Mouse (Mus musculus) lung, postnatal 25 days (tissue): ENCODE data around the gene Pip5k1b.
"Not testable (repeated sequence)": the region's sequence is repeated elsewhere in the genome, so short reads cannot be mapped to it uniquely, and the experiment has no call there.

ENCODE experiments used
- DNase-seq: peaks from one replicate; pipeline ENCODE4 v3.0.0; 2022; ENCODE audit warnings: low spot score

The Pip5k1b gene

DNA sequence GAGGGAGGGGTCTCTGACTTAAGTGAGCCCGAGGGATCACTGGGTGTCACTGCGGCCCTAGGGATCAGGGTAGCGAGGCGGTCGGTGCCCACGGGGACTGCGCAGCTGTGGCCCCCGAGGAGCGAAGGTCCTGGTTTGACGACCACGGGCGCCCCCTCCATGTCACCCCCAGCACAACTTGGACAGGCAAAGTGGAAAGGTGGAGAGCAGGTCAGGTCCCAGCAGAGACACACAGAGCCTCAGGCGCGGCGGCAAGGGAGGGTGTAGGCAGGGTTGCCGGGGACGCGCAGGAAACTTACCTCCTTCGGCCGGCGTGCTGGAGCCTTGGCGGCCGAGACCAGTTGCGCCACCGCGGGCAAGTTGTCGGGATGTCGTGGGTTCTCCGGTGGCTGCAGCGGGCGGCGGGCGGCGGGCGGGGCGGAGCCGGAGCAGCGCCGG lies at the start of gene Pip5k1b:
Gene Pip5k1b, minus strand, starts transcription at position 407 of the 438 bp plus-strand sequence.
- peak; percentile 51 for DNase-seq

- no peak for DNase-seq
Measured at GRCm38 (mm10) chr19:24604105-24604504, 48.4 kb upstream of the Pip5k1b start.

- DNase-seq, result no peak
Measured at GRCm38 (mm10) chr19:24603431-24603830, 47.8 kb upstream of the Pip5k1b start.

DNA sequence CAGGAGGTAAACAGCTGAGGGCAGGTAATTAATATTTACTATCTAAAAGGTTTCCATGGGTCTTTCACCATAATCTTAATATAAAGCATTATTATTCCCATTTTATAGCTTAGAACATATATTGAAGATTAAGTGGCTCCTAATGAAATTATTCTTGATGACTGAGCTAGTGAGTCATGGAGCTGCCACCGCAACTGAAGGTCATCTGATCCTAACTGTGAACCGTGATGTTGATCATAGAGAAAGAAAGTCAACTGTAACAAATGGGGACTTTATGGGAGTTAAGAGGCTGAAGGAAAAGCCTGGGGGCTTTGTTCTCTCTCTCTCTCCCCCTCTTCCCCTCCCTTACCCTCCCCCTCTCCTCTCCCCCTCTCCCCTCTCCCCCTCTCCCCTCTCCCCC lies 31.1 kb upstream of the Pip5k1b start:
- DNase-seq, result no peak

GRCm38 (mm10) chr19:24585171-24585570 lies 29.5 kb upstream of the Pip5k1b start:
- DNase-seq, result no peak

- DNase-seq, result no peak
Measured at GRCm38 (mm10) chr19:24583956-24584355, 28.3 kb upstream of the Pip5k1b start.

DNA sequence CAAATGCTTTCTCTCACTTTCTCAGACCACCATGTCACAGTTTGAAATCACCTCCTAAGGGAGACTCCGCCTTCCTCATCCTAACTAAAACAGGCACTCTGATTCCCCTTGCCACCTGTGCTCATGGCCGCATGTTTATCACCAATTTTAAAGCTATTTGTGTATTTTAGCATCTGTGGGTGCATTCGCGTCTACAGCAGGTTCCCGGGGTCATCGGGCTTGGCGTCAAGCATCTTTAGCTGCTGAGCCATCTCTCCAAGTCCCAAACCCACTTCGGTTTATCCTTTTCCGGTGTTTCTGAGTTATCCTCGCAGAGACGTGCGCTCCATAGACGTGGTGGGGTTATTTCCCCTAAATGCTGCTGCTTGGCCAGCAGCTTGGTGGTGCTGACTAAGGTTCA lies 20.5 kb upstream of the Pip5k1b start:
- DNase-seq, result no peak

DNA sequence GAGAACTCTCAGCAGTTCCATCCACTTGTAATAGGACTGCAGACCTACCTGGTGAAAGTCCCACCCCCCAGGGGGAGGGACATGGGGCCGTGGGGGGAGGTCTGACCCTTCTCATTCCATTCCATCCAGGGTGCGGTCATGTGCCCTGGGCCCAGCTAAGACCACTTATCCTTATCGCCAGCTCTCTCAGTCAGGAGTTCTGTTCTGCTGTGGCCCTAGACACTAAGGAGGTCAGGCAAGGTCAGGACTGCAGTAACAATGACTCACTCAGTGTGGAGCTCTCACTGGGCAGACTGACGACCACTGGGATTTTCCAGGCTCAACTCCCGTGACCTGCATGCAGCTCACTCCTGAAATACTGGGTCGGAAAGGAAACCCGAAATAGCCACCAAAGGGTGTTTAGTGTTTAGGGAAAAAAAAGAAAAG lies 16.1 kb upstream of the Pip5k1b start:
- peak; percentile 73 for DNase-seq

GRCm38 (mm10) chr19:24570969-24571368 lies 15.3 kb upstream of the Pip5k1b start:
- no peak for DNase-seq

- no peak for DNase-seq
Measured at GRCm38 (mm10) chr19:24557456-24557855, 1.8 kb upstream of the Pip5k1b start.

- no peak for DNase-seq
Measured at GRCm38 (mm10) chr19:24556585-24556966, 904 bp upstream of the Pip5k1b start.

DNA sequence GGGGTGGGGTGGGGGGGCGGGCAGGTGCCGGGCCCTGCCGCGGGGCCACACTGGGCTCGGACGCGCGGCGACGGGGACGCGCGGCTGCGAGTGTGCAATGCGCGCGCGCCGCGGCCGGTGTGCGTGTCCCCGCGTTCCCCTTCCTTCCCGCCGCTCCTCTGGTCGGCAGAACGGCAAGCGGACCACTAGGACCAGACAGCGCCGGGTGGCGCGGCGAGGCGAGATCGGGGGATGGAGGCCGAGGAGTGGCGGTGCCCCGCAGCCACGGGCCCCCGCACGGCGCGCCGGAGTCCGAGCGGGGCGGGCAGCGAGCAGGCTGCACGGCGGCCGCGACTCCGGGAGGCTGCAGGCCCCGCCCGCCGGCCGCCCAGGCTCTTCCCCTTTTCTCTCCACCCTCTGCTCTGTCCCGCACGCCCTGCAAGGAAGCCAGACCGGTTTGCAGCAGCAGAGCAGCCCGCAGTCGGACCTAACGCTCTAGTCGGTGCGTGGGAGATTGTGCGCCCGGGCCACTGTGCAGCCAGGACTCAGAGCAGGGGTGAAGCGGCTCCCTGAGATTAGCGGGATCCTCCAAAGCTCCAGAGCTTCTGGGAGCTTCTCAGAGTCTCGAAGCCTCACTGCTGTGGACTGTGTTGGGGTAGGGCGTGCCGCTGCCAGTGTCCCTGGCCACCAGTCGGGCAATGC lies 372 bp upstream of the Pip5k1b start:
- peak; percentile 64 for DNase-seq

DNA sequence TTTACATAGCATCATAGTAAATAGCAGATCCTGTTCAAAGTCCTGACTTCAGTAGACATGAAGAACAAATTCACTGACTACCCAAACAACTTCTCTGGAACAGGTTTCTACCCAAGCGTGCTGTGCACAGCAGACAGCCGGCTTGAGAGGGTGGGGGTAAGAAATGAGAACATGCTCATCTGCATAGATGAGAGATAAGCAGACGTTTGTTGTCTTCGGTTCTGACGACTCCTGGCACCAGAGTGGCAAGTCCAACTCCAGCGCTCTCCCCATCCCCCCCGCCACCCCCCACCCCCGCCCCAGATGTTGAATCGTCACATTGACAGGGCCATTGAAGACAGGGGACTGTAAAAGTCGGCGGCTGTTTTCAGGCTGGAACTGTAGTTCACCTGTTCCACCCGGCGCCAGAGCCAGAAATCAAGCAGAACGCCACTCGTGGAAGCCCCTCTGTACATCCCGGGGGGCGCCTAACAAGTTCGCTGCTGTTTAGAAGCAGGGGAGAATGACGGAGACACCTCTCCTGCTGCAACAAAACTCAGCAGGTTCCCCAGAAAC lies 684 bp downstream of the Pip5k1b start:
- no peak for DNase-seq

DNA sequence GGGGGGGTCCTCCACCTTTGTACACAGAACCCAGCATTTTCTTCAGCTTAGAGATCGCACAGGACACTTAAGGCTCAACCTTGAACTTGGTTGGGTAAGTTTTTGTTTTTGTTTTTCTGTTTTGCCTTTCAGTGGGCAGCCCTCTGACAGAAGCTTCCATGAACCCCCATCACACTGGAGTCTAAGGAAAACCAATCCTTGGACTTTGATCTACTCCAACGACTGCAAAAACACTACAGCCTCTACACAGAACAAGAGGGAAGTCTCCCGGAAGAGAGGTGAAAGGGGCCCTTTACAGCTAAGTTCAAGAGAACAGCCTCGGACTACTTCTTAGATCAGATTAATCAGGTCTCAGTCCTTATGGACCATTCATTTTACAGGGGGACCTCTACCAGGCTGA lies 1.2 kb downstream of the Pip5k1b start:
- no peak for DNase-seq

- DNase-seq, result peak; percentile 59
Measured at GRCm38 (mm10) chr19:24553291-24554075, 2.2 kb downstream of the Pip5k1b start.

DNA sequence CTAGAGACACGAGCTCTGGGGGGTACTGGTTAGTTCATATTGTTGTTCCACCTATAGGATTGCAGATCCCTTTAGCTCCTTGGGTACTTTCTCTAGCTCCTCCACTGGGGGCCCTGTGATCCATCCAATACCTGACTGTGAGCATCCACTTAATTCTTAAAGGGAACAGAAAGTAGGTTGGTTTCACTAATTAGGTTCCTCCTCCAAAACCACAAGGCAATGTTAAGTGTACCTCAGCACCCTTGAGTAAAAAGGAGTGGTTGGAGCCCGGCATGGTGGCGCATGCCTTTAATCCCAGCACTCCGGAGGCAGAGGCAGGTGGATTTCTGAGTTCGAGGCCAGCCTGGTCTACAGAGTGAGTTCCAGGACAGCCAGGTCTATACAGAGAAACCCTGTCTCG lies 3.0 kb downstream of the Pip5k1b start:
- not testable (repeated sequence) for DNase-seq

- no peak for DNase-seq
Measured at GRCm38 (mm10) chr19:24551196-24551954, 4.3 kb downstream of the Pip5k1b start.

DNA sequence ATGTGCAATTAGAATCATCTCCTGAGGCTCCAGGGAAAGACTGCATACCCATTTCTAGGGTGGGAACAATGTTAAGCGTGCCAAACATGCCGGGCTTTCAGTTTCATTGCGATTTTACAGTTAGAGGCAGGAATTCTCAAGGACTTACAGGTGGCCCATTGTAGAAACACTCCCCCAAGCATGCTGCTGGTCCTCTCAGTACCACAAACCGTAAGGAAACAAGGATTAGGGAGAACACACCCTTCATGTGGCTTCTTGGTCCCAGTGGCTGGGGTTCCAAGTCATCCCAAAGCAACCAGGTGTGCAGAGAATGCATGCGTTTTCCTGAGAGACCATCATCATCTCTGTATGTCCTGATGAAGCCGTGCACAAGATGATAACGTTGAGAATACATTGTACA lies 4.9 kb downstream of the Pip5k1b start:
- DNase-seq, result no peak

DNA sequence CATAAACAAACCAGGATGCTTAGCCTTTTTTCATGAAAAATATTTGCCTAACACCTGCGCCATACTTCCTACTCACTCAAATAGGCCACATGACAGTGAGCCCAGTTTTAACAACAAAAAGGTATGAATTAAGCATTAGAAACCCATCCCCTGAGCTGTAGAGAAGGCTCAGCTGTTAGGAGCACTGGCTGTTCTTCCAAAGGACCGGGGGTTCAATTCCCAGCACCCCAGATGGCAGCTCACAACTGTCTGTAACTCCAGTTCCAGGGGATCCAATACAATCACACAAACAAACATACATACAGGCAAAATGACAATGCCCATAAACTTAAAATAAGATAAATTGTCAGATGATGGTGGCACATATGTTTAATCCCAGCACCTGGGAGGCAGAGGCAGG lies 5.7 kb downstream of the Pip5k1b start:
- DNase-seq, result no peak

DNA sequence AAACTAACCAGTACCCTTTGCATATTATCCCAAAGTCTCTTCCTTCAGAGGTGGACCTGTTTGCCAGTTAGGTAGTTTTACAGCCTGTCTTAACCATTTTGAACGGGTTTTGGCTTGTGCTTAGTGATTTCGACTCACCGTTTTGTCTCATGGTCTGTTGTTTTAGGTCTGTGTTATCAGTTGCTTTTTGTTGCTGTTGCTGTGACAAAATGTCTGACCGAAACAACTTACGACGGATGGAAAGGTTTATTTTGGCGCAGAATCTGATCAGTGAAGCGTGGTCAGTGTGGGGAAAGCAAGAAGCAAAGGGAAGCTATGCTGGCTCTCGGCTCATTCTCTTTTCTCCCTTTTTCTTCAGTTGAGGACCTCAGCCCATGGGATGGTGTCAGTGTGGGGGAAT lies 7.3 kb downstream of the Pip5k1b start:
- no peak for DNase-seq

GRCm38 (mm10) chr19:24546153-24546552 lies 9.5 kb downstream of the Pip5k1b start:
- no peak for DNase-seq
